Mouse (Mus musculus) central nervous system, embryonic 14 days (tissue): ENCODE measurements around the gene Clec4a1. TPM values are rescaled to one million over a fixed set of nuclear protein-coding genes. Genes with fewer than 3 reads are reported as not detected.

Source experiments
- polyA plus RNA-seq: library from polyadenylated mRNA; depleted of rRNA; stranded (reverse); fragments of >200 nt; gene quantifications from 2 replicates; pipeline ENCODE4 v1.2.3, GENCODE M21; 2012; rRNA removed

Clec4a1 gene
- polyA plus RNA-seq: 1.1 and 1.2 TPM in 2 replicates

GRCm38 (mm10) chr6:122921451-122921850 lies at the start of gene Clec4a1:
Clec4a1 (plus strand) TSS chr6:122921848.

GRCm38 (mm10) chr6:122873871-122874719 lies 47.6 kb upstream of the Clec4a1 start, which contains the start of gene Necap1:
Necap1 (plus strand) TSS chr6:122874474.

GRCm38 (mm10) chr6:122952401-122952800 lies 30.8 kb downstream of the Clec4a1 start, which contains the start of gene Clec4a3:
Clec4a3 (plus strand) TSS chr6:122952515.

Other genes with a start within 250 kb of the Clec4a1 start
- 0.26 and 0.27 TPM in 2 replicates for gene Nanog, start 214.4 kb upstream of the Clec4a1 start, polyA plus RNA-seq
- 21.9 and 24.5 TPM in 2 replicates for gene Slc2a3, start 120.2 kb upstream of the Clec4a1 start, polyA plus RNA-seq
- 7.8 and 10.6 TPM in 2 replicates for gene Foxj2, start 101.9 kb upstream of the Clec4a1 start, polyA plus RNA-seq
- 1.7 and 2.1 TPM in 2 replicates for gene C3ar1, start 65.7 kb upstream of the Clec4a1 start, polyA plus RNA-seq
- 71.5 and 76.7 TPM in 2 replicates for gene Necap1, start 47.4 kb upstream of the Clec4a1 start, polyA plus RNA-seq
- 0.39 and 0.64 TPM in 2 replicates for gene Clec4a3, start 30.7 kb downstream of the Clec4a1 start, polyA plus RNA-seq
- gene Clec4a4, start 68.5 kb downstream of the Clec4a1 start, polyA plus RNA-seq: not detected in 2 replicates
- gene Clec4b1, start 128.1 kb downstream of the Clec4a1 start, polyA plus RNA-seq: not detected in 2 replicates
- 1.4 and 1.7 TPM in 2 replicates for gene Clec4a2, start 184.6 kb downstream of the Clec4a1 start, polyA plus RNA-seq